Mouse (Mus musculus) kidney, adult 11 months (tissue): ENCODE data around the gene Stxbp3.
"Not testable (repeated sequence)": the region's sequence is repeated elsewhere in the genome, so short reads cannot be mapped to it uniquely, and the experiment has no call there.

Source experiments
- DNase-seq: peaks from one replicate; pipeline ENCODE4 v3.0.0; 2022

Gene Stxbp3

DNA sequence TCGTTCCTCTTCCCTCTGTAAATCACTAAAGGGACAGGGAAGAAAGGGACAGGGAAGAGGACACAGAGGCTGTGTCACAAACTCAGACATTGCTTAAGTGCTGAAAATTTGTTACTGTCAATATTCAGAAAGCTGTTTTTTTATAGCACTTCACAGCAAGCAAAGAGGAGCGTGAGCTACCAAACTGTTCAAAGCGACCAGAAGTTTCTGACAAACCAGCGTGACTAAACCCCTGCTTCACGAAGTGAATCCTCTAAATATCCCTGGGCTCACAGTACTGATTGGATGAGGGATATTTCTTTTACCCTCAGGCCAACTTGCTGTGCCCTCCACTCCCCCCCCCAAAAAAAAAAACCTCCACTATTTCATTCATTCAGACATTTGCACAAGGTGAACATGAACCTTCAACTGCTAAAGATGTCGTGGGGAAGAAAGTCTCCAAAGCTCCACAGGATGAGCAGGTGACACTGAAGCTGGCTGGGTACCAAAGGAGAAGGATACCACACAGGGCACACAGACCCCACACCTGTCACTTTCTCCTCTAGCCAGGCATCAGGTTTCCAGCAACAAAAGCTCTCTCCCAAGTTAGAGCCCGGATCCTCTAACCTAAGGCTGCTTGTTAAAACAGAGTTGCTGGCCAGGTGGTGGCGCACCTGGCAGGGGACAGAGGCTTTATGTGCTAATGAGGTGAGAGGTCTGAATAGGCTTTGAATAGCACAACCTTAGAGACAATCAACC is 16.2 kb upstream of the Stxbp3 start:
- DNase-seq, result peak; percentile 38

DNA sequence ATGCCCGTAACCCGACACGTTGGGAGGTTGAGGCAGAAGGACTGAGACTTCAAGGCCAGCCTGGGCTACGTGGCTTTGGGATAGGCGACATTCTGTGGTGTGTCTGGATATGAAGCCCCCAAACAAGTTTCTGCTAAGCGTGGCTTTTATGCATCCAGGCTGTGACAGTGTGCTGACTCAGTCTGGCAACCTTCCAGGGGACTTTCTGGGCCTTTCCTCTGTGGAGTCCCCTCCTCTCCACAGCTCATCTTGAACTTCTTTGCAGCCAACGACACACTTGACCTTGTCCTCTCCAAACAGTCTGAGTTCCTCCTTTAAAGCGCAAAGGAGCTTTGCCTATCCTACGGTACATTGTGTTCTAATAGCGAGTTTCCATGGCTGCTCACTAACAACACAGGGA is 15.5 kb upstream of the Stxbp3 start:
- no peak for DNase-seq

DNA sequence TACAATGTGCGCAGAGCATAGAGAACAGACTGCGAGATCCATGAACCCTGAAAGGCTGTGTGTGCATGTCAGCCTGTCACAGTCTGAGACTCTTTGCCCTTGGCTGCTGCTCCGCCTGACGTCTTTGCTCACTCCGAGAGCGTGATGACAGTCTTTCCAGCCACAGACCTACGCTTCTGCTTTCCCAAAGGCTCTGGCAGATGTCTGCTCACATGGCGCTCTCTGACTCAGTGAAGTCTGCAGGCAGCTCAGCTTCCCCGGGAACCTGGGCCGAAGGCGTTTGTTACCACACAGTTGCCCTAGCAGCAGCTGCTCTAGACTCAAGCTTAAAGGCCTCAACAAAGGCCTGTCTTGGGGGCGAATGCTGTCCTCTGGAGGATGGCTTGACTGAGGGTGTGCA is 15.0 kb upstream of the Stxbp3 start:
- no peak for DNase-seq

DNA sequence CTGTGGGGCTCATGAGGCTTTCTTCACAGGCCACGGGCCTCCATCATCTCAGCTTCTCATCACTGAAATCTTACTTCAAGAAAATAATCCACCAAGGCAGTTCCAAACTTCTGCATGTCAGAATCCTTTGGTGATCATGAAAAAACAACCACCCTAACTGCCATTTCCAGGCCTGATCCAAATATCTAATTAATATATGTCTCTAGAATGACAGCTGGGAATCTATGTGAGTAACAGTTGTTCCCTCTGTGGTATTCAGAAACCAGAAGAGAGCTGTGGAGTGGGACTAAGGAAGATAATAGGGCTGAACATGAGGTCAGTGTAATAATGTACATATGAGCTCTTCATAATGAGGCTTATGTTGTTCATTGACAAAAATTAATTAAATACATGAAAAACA is 12.9 kb upstream of the Stxbp3 start:
- no peak for DNase-seq

DNA sequence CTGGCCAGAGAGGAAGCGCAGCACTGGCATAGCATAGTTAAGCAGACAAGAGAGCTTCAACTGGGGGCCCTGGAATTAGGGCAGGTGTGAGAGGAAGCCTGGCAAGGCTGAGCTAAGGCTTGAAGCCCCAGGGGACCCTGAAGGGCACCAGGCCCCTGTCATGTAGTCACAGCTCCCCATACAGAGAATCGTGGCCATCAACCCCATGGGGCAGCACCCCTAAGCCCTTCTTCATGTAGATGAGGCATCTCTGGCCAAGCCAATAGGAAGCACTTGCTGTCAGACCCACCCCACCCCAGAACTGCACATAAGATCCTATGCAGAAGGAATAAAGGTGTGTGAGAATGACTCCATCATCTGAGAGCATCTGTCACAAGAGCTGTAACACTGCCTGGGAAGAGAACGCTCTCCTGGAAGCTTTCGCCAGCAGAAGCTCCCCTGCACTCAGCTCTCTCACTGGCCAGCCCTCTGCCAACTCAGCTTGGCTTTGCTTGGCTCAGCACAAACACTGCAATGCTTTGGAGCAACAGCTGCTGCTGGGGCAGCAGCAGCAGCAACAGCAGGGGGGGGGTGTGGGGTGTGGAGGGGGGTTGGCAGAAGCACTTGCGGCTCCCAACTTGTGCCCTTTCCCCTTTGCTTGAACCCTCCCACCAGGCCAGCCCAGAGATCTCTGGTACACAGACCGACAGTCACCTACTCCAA is 11.8 kb upstream of the Stxbp3 start:
- DNase-seq, result no peak

DNA sequence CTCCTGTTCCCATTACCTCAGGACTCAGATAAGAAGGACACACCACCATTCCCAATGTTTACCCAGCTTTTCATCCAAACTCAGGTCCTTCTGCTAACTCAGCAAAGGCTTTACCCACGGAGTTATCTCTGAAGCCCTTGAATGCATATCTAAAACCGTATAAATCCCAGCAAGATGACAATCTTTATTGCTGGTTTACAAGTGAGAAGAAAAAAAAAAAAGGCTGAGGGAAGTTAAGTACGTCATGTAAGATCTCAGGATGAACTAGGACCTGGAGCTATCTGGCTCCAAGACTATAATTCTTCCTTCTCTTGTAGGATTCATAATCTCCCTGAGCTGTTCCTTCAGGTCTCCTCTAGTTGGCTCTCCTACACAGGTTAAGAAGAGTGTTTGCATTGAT is 11.2 kb upstream of the Stxbp3 start:
- DNase-seq, result no peak

DNA sequence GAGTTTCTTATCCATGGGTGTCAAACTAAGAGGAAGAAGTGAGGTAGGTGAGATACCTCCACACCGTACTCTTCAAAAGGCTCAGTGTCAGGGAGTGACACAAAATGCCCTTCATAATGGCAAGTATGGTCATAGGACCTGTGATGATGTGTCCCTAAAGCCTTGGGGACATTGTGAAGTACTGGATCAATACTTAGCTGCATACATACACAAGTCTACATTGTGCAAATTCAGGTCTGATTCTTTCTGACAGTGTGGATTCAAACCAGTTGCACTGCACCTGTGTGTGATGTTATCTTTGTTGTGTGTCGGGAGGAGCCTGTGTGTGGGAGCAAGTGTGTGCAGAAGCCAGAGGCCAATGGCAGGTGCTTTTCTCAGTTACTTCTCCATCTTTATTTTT is 10.7 kb upstream of the Stxbp3 start:
- DNase-seq, result no peak

DNA sequence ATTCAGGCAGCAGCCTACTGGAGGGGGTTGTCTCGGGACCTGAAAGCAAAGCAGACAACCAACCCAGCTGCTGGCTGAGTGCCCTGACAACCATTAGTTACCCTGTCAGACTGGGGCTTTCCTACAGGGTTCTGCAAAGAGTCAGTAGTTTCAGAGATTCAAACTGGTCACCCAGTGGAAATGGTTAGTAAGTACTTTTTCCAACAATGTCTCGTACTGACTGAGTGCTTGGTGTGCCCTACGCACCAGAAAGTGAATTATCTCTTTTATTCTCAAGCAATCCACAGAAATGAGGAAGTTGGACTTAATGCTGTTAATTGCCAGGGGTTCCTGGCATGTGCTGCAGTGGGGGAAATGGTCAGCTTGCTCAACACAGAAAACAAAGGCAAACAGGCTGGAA is 10.2 kb upstream of the Stxbp3 start:
- no peak for DNase-seq

DNA sequence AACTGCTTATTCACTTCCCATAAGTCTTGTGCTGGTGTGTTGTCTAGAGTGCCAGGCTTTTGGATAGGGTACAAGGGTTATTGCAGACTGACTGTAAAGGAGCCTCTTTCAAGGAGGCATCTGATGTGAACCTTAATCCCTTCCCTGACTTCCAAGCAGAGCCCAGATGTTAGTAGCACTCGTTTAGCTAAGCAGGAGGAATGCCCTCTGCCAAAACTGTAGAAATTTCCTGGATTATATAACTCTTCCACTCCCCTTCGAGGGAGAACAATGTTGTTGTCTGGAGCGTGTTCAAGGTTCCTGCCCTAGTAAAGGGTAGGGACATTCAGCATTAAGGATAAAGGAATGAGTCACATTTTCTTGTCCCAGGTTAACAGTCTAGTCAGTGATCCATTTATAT is 6.3 kb upstream of the Stxbp3 start:
- DNase-seq, result peak; percentile 36

DNA sequence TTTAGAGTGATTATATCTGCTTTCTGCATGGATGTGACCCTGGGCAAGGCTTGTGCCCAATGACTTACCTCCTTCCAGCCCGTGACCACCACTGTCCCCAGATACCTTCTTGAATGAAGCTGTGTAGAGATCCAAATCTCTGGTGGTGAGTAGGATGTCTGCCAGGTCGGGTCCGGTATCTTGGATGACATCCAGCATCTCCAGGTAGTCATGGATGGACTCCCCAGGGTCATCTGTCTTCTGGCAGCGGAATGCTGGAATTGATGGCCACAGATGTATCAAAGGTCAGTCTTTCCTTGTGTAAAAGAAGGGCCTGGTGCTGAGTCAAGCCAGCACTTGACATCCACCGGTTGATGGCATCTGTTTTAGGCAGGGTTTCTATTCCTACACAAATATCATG is 4.2 kb upstream of the Stxbp3 start:
- DNase-seq, result peak; percentile 70

DNA sequence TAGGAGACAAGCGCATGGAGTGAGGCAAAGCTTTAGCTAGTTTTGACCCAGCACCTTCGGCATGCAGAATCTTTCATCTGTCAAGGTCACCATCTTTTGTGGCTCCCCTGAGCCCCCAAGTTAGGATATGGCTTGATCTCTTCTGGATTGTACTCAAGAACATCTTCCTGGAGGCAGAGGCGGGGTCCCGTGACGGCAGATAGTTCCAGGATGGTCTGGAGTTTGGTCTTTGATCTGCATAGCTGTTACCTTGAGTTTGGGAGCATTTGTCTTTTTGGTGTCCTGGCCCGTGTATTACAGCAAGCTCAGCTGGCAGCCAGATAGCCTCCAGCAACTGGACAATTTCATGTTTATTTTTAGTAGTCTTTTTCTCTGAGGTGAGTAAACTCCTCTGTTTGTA is 3.7 kb upstream of the Stxbp3 start:
- DNase-seq, result no peak

DNA sequence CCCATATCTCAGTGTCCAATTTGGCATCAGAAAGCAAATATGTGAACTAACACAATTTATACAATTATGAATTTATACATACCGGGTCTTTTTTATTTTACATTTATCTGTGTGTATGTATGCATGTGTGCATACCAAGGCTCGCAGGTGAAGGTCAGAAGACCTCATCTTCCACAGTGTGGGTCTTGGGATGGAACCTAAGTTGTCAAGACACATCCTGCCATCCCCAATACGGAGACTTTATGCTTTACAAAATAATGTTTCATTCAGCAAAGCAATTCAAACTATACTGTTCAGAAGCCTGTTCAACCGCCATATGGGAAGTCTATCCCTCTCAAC is 359 bp upstream of the Stxbp3 start:
- no peak for DNase-seq

DNA sequence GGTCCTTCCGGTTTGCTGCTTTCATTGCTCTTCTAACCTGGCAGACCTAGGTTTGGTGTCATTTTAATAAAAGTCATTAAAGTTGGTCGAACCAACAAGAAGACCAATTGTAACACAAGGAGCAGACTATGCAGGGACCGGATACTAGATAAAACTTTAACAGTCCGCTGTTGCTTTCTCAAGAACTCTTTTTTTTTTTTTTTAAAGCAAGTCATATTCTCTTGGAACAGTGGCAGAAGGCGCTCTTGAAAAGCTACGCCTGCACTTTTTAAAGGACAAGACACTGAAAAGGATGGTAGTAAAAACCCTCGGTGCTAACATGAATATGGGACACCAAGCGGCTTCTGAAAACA is 703 bp downstream of the Stxbp3 start:
- no peak for DNase-seq

DNA sequence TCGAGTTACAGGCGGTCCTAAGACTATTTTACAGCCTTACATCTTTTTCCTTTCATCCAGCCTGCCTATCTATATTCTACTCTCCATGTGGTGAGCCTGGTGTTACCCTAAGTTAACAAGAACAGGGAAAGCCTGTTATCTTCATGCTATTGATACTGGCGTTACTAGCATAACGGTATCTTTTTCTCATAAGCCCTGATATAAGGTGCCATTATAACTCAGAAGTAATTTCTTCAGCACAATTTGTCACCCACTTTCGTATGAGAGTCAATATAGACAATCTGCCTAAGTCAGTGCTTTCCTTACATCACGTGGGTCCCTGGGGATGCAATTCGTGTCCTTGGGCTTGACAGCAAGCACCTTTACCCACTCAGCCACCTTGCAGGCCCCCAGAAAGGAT is 1.3 kb downstream of the Stxbp3 start:
- no peak for DNase-seq

DNA sequence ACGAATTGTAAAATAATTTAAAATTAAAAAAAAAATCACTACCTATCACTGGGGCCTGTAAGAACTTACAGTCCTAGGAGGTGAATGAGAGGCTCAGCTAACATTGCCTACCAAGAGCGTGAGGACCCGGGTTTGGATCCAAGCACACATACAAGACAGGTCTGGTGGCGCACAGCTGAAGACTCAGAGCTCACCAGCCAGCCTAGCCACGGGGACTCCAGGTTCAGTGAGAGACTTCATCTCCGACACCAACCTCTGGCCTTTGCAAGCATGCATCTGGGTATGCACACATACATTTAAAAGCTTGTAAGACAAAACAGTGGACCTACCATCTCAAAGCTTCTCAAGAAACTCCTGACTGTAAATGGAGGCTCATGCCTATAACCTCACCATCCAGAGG is 3.4 kb downstream of the Stxbp3 start:
- DNase-seq, result no peak

DNA sequence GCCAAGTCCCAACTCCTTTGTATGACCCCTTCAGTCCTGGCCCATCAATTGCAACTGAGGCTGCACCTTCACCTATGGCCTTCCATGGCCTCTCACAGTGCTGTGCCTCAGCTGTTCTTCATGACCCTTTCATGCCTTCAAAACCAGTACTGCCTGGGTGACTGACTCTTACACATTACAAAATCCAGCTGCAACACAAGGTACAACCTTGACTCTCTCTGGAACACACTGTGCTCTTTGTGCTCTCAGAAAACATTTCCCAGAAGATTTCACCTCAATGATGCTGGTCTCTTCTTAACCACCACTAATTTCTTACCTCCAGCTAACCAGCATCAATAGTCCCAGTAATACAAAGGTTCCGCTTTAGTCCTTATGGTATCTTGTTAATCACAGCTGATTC is 6.6 kb downstream of the Stxbp3 start:
- not testable (repeated sequence) for DNase-seq

DNA sequence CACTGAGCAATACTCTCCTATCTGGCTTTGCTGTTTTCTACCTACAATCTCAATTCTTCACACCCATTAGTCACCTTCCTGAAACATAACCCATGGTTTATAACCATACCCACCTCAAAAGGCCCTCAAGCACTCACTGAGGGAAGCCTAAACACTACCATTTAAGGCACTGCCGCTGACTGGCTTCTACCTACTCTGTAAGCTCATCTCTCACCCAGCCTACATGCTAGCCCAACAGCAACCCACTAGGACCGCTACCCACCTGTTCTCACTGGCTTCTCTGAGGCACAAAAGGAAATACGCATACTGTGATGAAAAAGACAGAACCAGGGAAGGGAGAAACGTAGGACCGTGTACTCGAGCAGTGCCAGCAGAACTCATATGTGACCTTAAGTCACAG is 8.6 kb downstream of the Stxbp3 start:
- DNase-seq, result no peak

DNA sequence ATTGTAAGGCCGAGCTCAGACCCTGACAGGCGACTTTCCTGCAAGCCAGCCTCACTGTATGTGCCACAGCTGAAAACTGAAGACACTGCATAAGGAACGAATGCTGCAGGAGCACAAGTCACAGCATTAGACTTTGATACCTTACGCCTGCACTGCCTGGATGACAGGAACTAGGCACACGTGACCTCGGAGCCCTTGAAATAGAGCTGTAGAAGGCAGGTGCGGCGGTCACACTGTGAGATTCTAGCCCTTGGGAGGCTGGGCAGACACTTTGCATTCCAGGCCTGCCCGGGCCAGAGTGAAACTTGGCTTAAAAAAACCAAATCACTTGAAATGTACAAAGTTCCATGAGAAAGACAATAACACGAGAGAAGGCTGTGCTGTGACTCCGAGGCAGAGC is 9.8 kb downstream of the Stxbp3 start:
- peak; percentile 85 for DNase-seq

DNA sequence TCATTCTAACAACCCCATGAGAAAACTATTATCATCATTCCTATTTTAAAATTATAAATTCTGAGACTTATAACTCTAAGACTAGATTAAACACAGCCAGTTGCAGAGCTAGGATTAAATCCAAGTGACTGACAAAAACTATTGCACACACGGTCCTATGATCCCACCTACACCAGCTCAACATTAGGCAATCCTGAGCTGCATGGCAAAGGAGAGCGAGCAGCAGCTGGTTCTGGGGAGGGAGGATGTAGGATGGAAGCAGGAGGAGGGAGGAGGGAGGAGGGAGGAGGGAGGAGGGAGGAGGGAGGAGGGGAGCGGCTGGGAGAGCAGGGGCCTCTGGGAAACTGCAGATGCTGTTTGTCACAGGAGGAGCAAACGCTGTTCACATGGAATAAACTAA is 24.7 kb downstream of the Stxbp3 start:
- no peak for DNase-seq

DNA sequence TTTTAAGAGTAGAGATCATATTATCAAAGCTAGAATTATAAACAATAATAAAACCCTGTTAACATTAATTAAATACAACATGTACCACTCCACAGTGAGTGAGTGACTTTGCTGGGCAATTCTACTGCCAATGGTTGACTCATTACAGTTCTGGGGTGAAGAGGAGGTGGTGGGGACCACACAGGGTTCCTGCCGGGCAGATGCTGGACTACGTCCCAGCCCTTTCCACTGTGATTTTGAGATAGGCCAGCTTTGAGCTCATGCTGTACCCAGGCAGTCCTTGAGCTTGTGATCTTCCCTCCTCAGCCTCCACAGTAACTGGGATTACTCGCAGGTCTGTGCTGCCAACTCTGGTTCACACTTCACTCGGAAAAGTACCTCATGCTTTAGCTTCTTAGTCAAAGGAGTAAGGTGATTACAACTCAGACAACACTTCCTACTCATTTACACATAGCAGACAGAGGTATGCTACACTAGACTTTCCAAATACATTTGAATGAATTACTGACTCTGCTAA is 29.5 kb downstream of the Stxbp3 start:
- no peak for DNase-seq

DNA sequence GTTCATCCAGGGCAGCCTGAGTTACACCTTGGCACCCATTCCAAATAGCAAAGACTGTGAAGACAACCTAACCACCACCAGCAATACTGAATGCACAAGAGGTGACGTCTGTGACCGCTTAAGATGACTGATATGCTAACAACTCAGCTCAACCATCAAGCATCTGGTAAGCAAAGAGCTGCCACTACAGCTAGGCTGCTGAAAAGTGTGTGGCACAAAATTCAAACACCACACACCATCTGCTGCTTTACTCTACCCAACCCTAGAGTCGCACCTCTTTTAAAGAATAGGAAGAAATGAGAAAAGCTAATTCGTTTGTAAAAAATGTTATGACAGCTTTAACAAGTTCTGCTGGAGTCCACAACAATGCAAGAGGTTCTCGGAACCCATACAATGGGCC is 34.7 kb downstream of the Stxbp3 start:
- no peak for DNase-seq

DNA sequence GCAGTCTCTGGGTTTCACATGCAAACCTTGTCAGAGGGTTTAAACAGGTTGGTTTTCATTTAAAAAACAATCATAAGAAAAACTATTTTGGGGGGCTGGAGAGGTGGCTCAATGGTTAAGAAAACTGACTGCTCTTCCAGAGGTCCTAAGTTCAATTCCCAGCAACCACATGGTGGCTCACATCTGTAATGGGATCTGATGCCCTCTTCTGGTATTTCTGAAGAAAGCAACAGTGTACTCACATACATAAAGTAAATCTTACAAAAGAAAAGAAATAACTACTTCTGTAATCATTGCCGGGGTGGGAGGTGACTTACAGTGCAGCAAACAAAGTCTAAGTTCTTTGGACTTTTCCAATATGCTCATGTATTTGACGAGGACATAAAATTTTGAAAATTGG is 42.0 kb downstream of the Stxbp3 start:
- no peak for DNase-seq

DNA sequence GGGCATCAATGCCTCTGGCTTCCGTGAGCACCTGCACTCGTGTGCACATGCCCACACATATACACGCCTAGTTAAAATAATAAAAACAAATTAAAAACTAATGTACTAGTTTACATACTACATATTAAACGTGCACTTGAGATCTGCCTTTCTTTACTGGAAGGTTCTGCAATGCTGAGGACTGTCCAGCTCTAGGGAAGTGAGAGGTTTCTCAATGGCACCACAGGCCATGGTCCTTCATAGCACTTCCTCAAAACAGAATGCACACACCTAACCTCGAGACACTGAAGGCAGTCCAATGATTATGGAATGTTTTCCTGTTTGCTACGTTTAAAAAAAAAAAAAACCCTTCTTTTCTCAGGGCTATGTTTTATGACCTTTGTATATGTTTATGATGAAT is 42.6 kb downstream of the Stxbp3 start:
- no peak for DNase-seq

DNA sequence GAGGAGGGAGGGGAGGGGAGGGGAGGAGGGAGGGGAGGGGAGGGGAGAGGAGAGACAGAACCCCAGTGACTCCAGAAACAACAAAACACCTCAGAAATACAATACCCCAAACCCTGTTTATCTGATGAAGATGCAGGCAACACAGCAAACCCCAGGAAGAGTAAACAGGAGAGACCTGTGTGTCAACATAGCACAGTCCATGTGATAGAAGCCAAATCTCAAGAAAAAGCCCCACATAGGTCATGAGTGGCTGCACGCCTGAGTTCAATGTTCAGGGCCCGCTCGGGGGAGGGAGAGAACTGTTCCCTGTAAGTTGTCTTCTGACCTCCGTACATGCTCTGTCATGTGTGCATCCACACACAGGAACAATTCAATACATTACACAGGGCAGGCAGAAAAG is 43.9 kb downstream of the Stxbp3 start:
- DNase-seq, result no peak
